Mouse (Mus musculus): Measurements from ENCODE around the gene Alg14. TPM values are rescaled to one million over a fixed set of nuclear protein-coding genes. Genes with fewer than 3 reads are reported as not detected.

The Alg14 gene
- total and polyA plus RNA-seq, 3 experiments = 16.4 to 39.7 (median 37.3) TPM

GRCm38 (mm10) chr3:121364388-121364787, 72.8 kb downstream of the Alg14 start:
- peak; percentile 46 for DNase-seq

GRCm38 (mm10) chr3:121365131-121365530, 73.6 kb downstream of the Alg14 start:
- DNase-seq = no peak

GRCm38 (mm10) chr3:121368616-121369015, 77.0 kb downstream of the Alg14 start:
- DNase-seq = no peak

- DNase-seq = no peak
Observed at GRCm38 (mm10) chr3:121369517-121369916, 77.9 kb downstream of the Alg14 start.

- DNase-seq = no peak
Observed at GRCm38 (mm10) chr3:121370301-121370700, 78.7 kb downstream of the Alg14 start.

- DNase-seq = no peak
Observed at GRCm38 (mm10) chr3:121370830-121371526, 79.4 kb downstream of the Alg14 start.

GRCm38 (mm10) chr3:121371527-121372220, 80.1 kb downstream of the Alg14 start:
- peak; percentile 82 for DNase-seq

GRCm38 (mm10) chr3:121373897-121374441, 82.4 kb downstream of the Alg14 start:
- no peak for DNase-seq

- no peak for DNase-seq
Observed at GRCm38 (mm10) chr3:121375541-121376129, 84.1 kb downstream of the Alg14 start.

GRCm38 (mm10) chr3:121378708-121379612, 87.4 kb downstream of the Alg14 start:
- peak; percentile 62 for DNase-seq

GRCm38 (mm10) chr3:121379699-121380098, 88.1 kb downstream of the Alg14 start:
- DNase-seq = no peak

- no peak for DNase-seq
Observed at GRCm38 (mm10) chr3:121387471-121388009, 96.0 kb downstream of the Alg14 start.

GRCm38 (mm10) chr3:121389366-121389765, 97.8 kb downstream of the Alg14 start:
- DNase-seq = no peak

- peak; percentile 36 for DNase-seq
Observed at GRCm38 (mm10) chr3:121389860-121390530, 98.4 kb downstream of the Alg14 start.

GRCm38 (mm10) chr3:121390724-121391123, 99.2 kb downstream of the Alg14 start:
- no peak for DNase-seq

GRCm38 (mm10) chr3:121395588-121396295, 104.2 kb downstream of the Alg14 start:
- DNase-seq = no peak

- no peak for DNase-seq
Observed at GRCm38 (mm10) chr3:121396561-121396960, 105.0 kb downstream of the Alg14 start.

GRCm38 (mm10) chr3:121397007-121397406, 105.4 kb downstream of the Alg14 start:
- no peak for DNase-seq

GRCm38 (mm10) chr3:121401384-121401783, 109.8 kb downstream of the Alg14 start:
- DNase-seq = no peak

- no peak for DNase-seq
Observed at GRCm38 (mm10) chr3:121402096-121402495, 110.5 kb downstream of the Alg14 start.
